Mouse (Mus musculus) embryonic facial prominence, embryonic 14.5 days (tissue): ENCODE measurements around the gene Gbp5. TPM values are rescaled to one million over a fixed set of nuclear protein-coding genes. Genes with fewer than 3 reads are reported as not detected.

Source experiments
- ATAC-seq: fragments of 200-750 bp; cut with Nextera tagmentation; 2 replicates; pipeline ENCODE4 v1.8.0; 2017; ENCODE audit warnings: low read depth, moderate number of reproducible peaks, moderate TSS enrichment
- DNase-seq: peaks from one replicate; pipeline ENCODE4 v3.0.0-alpha.2; 2015; ENCODE audit warnings: low spot score
- H3K27ac ChIP-seq: fragments of 300-500 bp; sonication (generic); replicated peaks from 2 replicates; pipeline ENCODE4 v1.5.1; 2014; ENCODE audit warnings: low read depth, mild to moderate bottlenecking, low read length, moderate library complexity
- H3K27me3 ChIP-seq: fragments of 300-500 bp; sonication (generic); replicated peaks from 2 replicates; pipeline ENCODE4 v1.6.1; 2014; ENCODE audit warnings: low read length; ENCODE audit not compliant: control insufficient read depth, insufficient read depth
- H3K36me3 ChIP-seq: fragments of 300-500 bp; sonication (generic); 2 replicates; pipeline ENCODE4 v1.6.1; 2014; ENCODE audit warnings: low read length, mixed read lengths; ENCODE audit not compliant: control insufficient read depth, insufficient read depth
- H3K4me1 ChIP-seq: fragments of 300-500 bp; sonication (generic); 2 replicates; pipeline ENCODE4 v1.6.1; 2014; ENCODE audit warnings: antibody characterized with exemption, low read length; ENCODE audit not compliant: control insufficient read depth, insufficient read depth
- H3K4me2 ChIP-seq: fragments of 300-500 bp; sonication (generic); 2 replicates; pipeline ENCODE4 v1.6.1; 2014; ENCODE audit warnings: low read depth, mild to moderate bottlenecking, low read length, moderate library complexity, mixed read lengths
- H3K4me3 ChIP-seq: fragments of 300-500 bp; sonication (generic); 2 replicates; pipeline ENCODE4 v1.5.1; 2014; ENCODE audit warnings: low read depth, mild to moderate bottlenecking, low read length
- H3K9ac ChIP-seq: fragments of 300-500 bp; sonication (generic); 2 replicates; pipeline ENCODE4 v1.6.1; 2014; ENCODE audit warnings: low read depth, mild to moderate bottlenecking, low read length, moderate library complexity, mixed read lengths
- H3K9me3 ChIP-seq: fragments of 300-500 bp; sonication (generic); 2 replicates; pipeline ENCODE4 v1.6.1; 2016; ENCODE audit warnings: low read length; ENCODE audit not compliant: control insufficient read depth
- WGBS: fragments of 180-500 bp; shearing (Covaris S2); extraction: QIAGEN DNeasy Blood & Tissue Kit; methylation state at CpG from one replicate; pipeline ENCODE4 v1.1.7; 2014; 5-methylcytosine and 5-hydroxymethylcytosine counted together
- polyA plus RNA-seq: library from polyadenylated mRNA; unstranded; fragments of >200 nt; fragmentation: Nextera tagmentation; extraction: Ambion mirVana; gene quantifications from 2 replicates; pipeline ENCODE4 v1.2.1, GENCODE M21; 2014

Gene Gbp5
- polyA plus RNA-seq, 1 experiment from 2014 or later = 0.17 TPM

DNA sequence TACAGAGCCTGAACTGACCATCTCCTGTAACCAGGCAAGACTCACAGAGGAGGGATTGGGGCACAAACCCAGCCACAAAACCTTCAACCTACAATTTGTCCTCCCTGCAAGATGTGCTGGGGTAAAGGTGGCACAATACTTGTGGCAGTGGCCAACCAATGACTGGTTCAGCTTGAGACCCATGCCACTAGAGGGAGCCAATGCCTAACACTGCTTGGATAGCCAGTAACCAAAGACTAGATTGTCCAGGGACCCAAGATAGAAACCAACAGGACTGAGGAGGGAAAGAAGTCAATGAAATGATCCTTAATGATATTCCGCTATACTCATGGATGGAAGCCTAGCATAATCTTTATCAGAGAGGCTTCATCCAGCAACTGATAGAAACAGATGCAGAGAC is 3.3 kb upstream of the Gbp5 start:
- ATAC-seq (peak; percentile 41; the same call in 1 of the 2 replicates), DNase-seq (peak; percentile 85)
- no peaks in the 10 kb centered on the region for H3K27me3 ChIP-seq
- H3K27ac ChIP-seq = no peak overlapping the region
- no peak overlapping the region for H3K9ac ChIP-seq
- H3K4me2 ChIP-seq = no peak overlapping the region
- no peaks in the 10 kb centered on the region for H3K36me3 ChIP-seq
- H3K4me3 ChIP-seq = no peak overlapping the region
- 69% methylated on average over 1 of the region's 1 CpGs for WGBS
- no peaks in the 10 kb centered on the region for H3K4me1 ChIP-seq
- H3K9me3 ChIP-seq = no peaks in the 10 kb centered on the region

DNA sequence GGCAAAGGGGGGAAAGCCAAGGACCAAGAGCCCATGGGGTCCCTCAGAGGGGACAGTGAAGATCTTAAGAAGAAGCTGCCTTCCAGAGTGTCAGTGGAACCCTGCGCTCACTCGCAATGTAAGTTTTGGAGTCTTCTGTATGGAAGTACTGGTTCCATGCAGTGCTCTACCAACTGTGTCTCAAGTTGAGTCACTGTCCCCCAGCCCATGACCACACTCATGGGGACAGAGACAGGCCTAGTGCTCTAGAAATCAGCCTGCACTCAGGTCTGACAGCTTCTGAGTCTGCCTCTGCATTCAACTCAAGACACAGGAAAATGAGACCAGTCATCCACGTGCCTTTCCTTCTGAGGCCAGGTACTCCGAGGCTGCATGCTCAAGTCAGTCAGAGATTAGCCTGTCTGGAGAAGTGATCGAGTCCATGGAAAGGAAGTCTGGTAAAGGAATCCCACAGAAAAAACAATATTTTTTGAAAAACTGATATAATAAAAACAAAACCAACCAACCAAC is 1.4 kb downstream of the Gbp5 start:
- ATAC-seq (no peak), DNase-seq (no peak)
- WGBS = 91% methylated on average over 5 of the region's 5 CpGs
- Histone ChIP-seq H3K9me3 (no peaks in the 10 kb centered on the region), H3K27ac (no peak overlapping the region), H3K4me2 (no peak overlapping the region), H3K4me3 (no peak overlapping the region), H3K27me3 (no peaks in the 10 kb centered on the region), H3K9ac (no peak overlapping the region), H3K36me3 (no peaks in the 10 kb centered on the region), H3K4me1 (no peaks in the 10 kb centered on the region)

DNA sequence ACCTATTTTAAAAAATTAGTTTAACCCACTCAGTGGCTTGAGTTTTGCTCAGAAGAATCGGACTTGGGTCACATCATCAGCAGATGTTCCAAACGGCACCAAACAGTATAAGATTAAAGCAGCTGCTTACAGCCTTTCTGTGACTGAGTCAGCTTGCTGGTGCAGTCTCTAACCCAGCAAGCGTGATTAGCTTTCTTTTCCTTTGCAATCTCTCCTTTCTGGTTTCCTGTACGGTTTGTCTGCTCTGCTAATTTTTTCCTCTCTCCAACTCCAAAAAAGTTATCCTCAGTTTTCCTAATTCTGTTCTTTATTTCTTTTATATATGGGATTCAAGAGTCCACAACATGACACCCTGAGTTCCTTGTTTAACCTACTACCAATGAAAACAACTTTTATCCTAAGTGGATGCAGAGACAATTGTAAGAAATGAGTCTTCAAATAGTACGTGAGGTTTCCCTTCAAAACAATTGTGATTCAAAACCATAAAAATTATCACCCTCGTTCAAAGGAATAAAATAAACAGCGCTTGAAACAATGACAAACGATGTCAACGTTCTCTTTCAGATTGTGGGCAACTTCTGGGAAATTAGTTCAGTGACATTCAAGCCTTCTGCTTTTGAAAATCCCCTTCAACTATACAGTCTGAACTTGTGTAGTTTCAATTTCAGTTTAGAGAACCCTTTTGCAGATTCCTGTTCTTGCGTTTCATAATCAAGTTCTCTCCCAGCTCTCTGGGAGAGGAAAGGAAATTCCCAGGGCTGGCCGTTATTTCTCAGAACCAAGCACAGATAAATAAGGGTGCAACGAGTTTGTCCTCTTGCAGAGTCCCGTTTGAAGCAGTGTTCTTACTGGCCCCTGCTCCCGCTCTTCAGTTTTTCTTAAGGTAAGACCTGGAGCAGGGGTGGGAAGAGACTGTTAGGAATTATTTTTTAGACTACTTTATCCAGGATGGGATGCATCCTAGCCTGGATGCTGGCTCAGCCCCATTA is 2.6 kb downstream of the Gbp5 start:
- no peaks in the 10 kb centered on the region for H3K27me3 ChIP-seq
- H3K36me3 ChIP-seq = no peaks in the 10 kb centered on the region
- no peak overlapping the region; the same call in 1 of the 2 replicates for H3K4me2 ChIP-seq
- ATAC-seq (no peak), DNase-seq (no peak)
- no peak overlapping the region for H3K27ac ChIP-seq
- no peak overlapping the region for H3K4me3 ChIP-seq
- no peaks in the 10 kb centered on the region for H3K9me3 ChIP-seq
- 56% methylated on average over 14 of the region's 14 CpGs for WGBS
- H3K9ac ChIP-seq = no peak overlapping the region
- no peaks in the 10 kb centered on the region for H3K4me1 ChIP-seq

DNA sequence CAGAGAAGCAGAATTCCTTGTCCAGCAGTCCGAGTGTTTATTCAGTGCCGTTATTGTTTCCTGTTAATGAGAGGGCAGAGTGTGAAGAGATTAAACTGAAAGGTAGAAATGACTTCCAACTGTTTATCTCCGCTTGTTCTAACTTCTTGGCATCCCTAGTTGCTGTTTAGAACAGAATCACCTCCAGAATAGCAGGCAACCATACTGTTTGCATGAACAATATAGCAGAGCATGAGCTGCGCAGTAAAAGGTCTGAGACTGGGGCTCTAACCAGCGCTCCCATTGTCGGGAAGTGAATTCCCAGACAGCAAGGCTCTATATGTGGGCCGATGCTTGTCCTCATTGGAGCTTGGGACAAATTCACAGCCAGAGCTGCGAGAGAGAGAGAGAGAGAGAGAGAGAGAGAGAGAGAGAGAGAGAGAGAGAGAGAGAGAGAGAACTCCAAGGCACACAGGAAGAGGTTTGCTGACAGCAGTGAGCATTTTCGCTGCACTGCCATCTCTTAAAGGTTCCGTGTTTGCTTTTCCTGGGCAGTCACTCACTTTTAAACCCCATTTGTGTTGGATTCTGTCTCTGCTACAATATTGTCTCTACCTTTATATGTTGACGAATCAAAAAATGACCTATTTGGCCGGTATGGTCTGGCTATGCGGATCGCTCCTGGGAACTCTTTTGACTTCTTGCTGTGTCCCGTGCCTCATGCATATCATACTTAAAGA is 3.5 kb downstream of the Gbp5 start:
- H3K36me3 ChIP-seq = no peaks in the 10 kb centered on the region
- no peaks in the 10 kb centered on the region for H3K27me3 ChIP-seq
- H3K27ac ChIP-seq = no peak overlapping the region
- no peak for DNase-seq
- WGBS = 68% methylated on average over 15 of the region's 15 CpGs
- H3K9ac ChIP-seq = no peak overlapping the region
- no peaks in the 10 kb centered on the region for H3K4me1 ChIP-seq
- H3K9me3 ChIP-seq = no peaks in the 10 kb centered on the region
- no peak for ATAC-seq
- no peak overlapping the region for H3K4me3 ChIP-seq
- H3K4me2 ChIP-seq = no peak overlapping the region; the same call in 1 of the 2 replicates

DNA sequence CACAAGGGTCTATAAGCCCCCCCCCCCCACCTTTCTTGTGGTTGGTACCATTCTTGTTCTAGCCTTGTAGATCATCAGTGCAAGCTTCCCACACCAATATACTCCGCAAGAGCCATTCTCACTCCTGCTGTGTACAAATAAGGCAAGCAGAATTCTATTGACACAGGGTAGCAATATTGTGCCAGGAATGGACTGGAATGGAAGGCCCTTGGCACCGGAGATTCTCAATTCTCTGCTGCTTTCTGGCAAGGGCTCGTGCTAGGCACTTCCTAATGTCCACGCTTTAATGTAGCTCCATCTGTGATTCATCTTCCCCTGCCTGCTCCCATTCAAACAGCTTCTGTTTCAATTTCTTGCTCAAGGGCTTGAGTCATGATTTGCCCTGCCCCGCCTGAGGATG is 5.2 kb downstream of the Gbp5 start:
- ATAC-seq = no peak
- Histone ChIP-seq H3K27me3 (no peaks in the 10 kb centered on the region), H3K4me2 (no peak overlapping the region), H3K9ac (no peak overlapping the region), H3K4me1 (no peaks in the 10 kb centered on the region), H3K36me3 (no peaks in the 10 kb centered on the region), H3K4me3 (no peak overlapping the region), H3K27ac (no peak overlapping the region), H3K9me3 (no peaks in the 10 kb centered on the region)
- DNase-seq = no peak
- WGBS = 76% methylated on average over 5 of the region's 5 CpGs

DNA sequence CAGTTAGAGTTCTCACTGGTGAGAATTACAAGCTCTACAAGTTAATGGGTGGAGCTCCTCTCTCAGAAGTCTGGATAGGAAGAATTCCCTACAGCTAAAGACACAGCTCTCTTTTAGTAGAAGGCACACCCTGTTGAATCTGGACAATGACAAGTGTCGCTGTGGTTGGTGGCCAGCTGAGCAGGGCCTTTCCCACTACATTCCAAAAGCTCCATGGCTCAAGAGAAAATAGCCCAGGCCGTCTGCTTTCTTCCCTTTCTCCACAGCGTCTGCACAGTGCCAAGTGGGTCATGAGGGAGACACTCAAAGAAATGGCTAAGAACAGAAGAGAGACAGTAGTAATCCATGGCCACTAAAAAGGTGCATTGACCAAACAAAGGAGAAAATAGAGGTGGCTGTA is 34.3 kb downstream of the Gbp5 start:
- H3K27ac ChIP-seq = no peak overlapping the region
- no peak overlapping the region for H3K4me3 ChIP-seq
- ATAC-seq = no peak
- H3K36me3 ChIP-seq = no peaks in the 10 kb centered on the region
- H3K4me1 ChIP-seq = no peaks in the 10 kb centered on the region
- H3K4me2 ChIP-seq = no peak overlapping the region
- WGBS = 78% methylated on average over 3 of the region's 3 CpGs
- DNase-seq = no peak
- H3K27me3 ChIP-seq = no peaks in the 10 kb centered on the region
- no peak overlapping the region for H3K9ac ChIP-seq
- H3K9me3 ChIP-seq = no peaks in the 10 kb centered on the region

DNA sequence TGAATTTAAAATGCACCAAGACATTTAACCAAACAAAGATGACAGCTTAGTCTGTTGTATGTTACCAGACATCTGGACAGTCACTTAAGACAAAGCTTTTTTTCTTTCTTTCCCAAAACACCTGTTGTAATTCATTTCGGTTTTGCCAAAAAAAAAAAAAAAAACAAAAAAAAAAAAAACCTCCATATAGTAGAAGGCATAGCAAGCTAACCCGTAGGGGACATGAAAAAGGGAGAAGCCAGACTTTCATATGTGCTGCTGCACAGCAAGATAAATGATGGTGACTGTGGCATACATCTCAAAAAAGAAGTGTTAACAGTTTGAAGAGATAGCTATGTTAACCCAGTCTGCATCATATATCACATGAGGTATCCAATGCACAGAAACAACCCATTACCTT is 35.8 kb downstream of the Gbp5 start:
- ATAC-seq (no peak), DNase-seq (no peak)
- H3K4me3 ChIP-seq = peak overlapping the region; percentile 46
- no peaks in the 10 kb centered on the region for H3K4me1 ChIP-seq
- peak overlapping the region; percentile 78 for H3K4me2 ChIP-seq
- H3K36me3 ChIP-seq = no peaks in the 10 kb centered on the region
- H3K27ac ChIP-seq = no peak overlapping the region
- WGBS = 47% methylated on average over 2 of the region's 2 CpGs
- H3K9ac ChIP-seq = peak overlapping the region; percentile 34
- H3K27me3 ChIP-seq = no peaks in the 10 kb centered on the region
- H3K9me3 ChIP-seq = no peaks in the 10 kb centered on the region

DNA sequence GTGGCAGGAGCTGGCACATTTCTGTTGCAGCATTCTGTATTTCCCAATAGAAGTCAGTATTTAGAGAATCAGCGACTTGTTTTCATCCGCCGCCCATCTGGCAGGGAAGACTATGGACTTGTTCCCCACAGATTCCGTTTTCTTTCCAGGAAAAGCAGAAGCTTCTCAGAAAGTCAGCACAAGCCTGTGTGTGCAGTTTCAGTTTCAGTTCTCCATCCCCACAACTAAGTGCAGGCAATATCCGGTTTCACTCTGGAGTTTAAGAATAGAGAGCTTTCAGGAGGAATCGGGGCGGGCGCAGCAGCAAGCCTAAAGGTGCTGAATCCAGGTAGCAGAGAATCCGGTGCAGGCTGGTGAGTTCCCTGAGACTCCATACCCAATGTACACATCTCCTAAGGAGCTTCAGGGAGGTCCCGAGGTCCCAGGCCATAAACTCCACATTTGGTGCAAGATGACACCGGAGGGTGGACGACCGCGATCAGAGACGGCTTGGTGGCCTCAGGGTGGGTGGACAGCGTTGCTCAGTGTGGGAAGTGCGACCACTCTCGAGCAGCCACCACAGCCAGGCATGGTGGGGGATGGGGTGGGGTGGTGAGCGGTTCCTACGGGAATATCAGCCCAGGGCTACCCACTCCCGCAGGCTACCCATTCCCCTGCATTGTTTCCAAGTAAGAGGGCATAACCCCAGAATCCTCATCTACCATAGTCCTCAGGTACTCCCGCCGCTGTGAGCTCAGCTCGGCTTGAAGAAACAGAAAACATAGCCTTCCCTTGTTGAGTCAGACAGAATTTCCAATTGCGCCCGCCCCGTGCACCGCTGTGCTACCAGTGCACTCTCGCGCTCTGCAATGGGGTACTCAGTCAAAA is 36.5 kb downstream of the Gbp5 start, which contains the start of gene Gbp7:
Gbp7 (plus strand) TSS at position 256 of the 867 bp plus-strand sequence.
- under 1% methylated on average over 27 of the region's 30 CpGs for WGBS

More for the DNA sequence above, 36.5 kb downstream of the Gbp5 start, which contains the start of gene Gbp7:
- DNase-seq (peak; percentile 83), ATAC-seq (peak; percentile 81)
- no peaks in the 10 kb centered on the region for H3K27me3 ChIP-seq
- peak within 1 kb of the TSS; percentile 56; the same call in 1 of the 2 replicates for H3K27ac ChIP-seq
- peak within 1 kb of the TSS; percentile 34 for H3K9ac ChIP-seq
- no peaks in the 10 kb centered on the region for H3K4me1 ChIP-seq
- H3K9me3 ChIP-seq = no peaks in the 10 kb centered on the region
- H3K36me3 ChIP-seq = no peaks in the 10 kb centered on the region
- peak within 1 kb of the TSS; percentile 46 for H3K4me3 ChIP-seq
- H3K4me2 ChIP-seq = peak within 1 kb of the TSS; percentile 78
